Mouse (Mus musculus): ENCODE results near the gene Znrf1. TPM values are rescaled to one million over a fixed set of nuclear protein-coding genes. Genes with fewer than 3 reads are reported as not detected.

Znrf1 gene
- polyA plus RNA-seq, 1 experiment from 2014 or later = 64.1 TPM

GRCm38 (mm10) chr8:111526403-111527024 is 9.4 kb upstream of the Znrf1 start:
- DNase-seq (ENCODE audit: low spot score) (no peak), ATAC-seq (replicated peaks; ENCODE audit: low FRiP score) (no peak)
- H3K4me3 ChIP-seq (ENCODE audit: low read depth, low read length) = no peak overlapping the region
- H3K9me3 ChIP-seq (ENCODE audit: control insufficient read depth, low read length) = no peaks in the 10 kb centered on the region
- no peak overlapping the region for H3K27ac ChIP-seq (ENCODE audit: low read depth, low read length)
- H3K4me1 ChIP-seq (replicated peaks; ENCODE audit: control insufficient read depth, insufficient read depth, low read length) = no peaks in the 10 kb centered on the region
- no peak overlapping the region for H3K9ac ChIP-seq (ENCODE audit: low read length)
- WGBS = 82% methylated on average over 6 of the region's 6 CpGs
- no peak overlapping the region for H3K4me2 ChIP-seq (ENCODE audit: low read depth, low read length, severe bottlenecking)
- H3K36me3 ChIP-seq (ENCODE audit: control insufficient read depth, insufficient read depth, low read length) = no peaks in the 10 kb centered on the region
- no peaks in the 10 kb centered on the region for H3K27me3 ChIP-seq (ENCODE audit: control insufficient read depth, insufficient read depth, low read length)

GRCm38 (mm10) chr8:111527149-111527548 is 8.7 kb upstream of the Znrf1 start:
- H3K4me2 ChIP-seq (ENCODE audit: low read depth, low read length, severe bottlenecking) = no peak overlapping the region
- no peaks in the 10 kb centered on the region for H3K27me3 ChIP-seq (ENCODE audit: control insufficient read depth, insufficient read depth, low read length)
- 77% methylated on average over 8 of the region's 8 CpGs for WGBS
- DNase-seq (ENCODE audit: low spot score) = no peak
- H3K4me3 ChIP-seq (ENCODE audit: low read depth, low read length) = no peak overlapping the region
- H3K9me3 ChIP-seq (ENCODE audit: control insufficient read depth, low read length) = no peaks in the 10 kb centered on the region
- no peak overlapping the region for H3K27ac ChIP-seq (ENCODE audit: low read depth, low read length)
- ATAC-seq (replicated peaks; ENCODE audit: low FRiP score) = no peak
- H3K9ac ChIP-seq (ENCODE audit: low read length) = no peak overlapping the region
- H3K36me3 ChIP-seq (ENCODE audit: control insufficient read depth, insufficient read depth, low read length) = no peaks in the 10 kb centered on the region
- H3K4me1 ChIP-seq (replicated peaks; ENCODE audit: control insufficient read depth, insufficient read depth, low read length) = no peaks in the 10 kb centered on the region

GRCm38 (mm10) chr8:111528071-111528470 is 7.8 kb upstream of the Znrf1 start:
- H3K27me3 ChIP-seq (ENCODE audit: control insufficient read depth, insufficient read depth, low read length) = no peaks in the 10 kb centered on the region
- no peak overlapping the region for H3K9ac ChIP-seq (ENCODE audit: low read length)
- H3K27ac ChIP-seq (ENCODE audit: low read depth, low read length) = no peak overlapping the region
- H3K4me2 ChIP-seq (ENCODE audit: low read depth, low read length, severe bottlenecking) = no peak overlapping the region
- H3K4me3 ChIP-seq (ENCODE audit: low read depth, low read length) = no peak overlapping the region
- H3K36me3 ChIP-seq (ENCODE audit: control insufficient read depth, insufficient read depth, low read length) = no peaks in the 10 kb centered on the region
- DNase-seq (ENCODE audit: low spot score) = no peak
- H3K4me1 ChIP-seq (replicated peaks; ENCODE audit: control insufficient read depth, insufficient read depth, low read length) = no peaks in the 10 kb centered on the region
- WGBS = 76% methylated on average over 5 of the region's 5 CpGs
- ATAC-seq (replicated peaks; ENCODE audit: low FRiP score) = no peak
- no peaks in the 10 kb centered on the region for H3K9me3 ChIP-seq (ENCODE audit: control insufficient read depth, low read length)

- Histone ChIP-seq H3K27ac (ENCODE audit: low read depth, low read length) (no peak overlapping the region), H3K27me3 (ENCODE audit: control insufficient read depth, insufficient read depth, low read length) (no peaks in the 10 kb centered on the region), H3K36me3 (ENCODE audit: control insufficient read depth, insufficient read depth, low read length) (no peaks in the 10 kb centered on the region), H3K9ac (ENCODE audit: low read length) (no peak overlapping the region), H3K9me3 (ENCODE audit: control insufficient read depth, low read length) (no peaks in the 10 kb centered on the region), H3K4me2 (ENCODE audit: low read depth, low read length, severe bottlenecking) (no peak overlapping the region), H3K4me3 (ENCODE audit: low read depth, low read length) (no peak overlapping the region), H3K4me1 (replicated peaks; ENCODE audit: control insufficient read depth, insufficient read depth, low read length) (no peaks in the 10 kb centered on the region)
- ATAC-seq (replicated peaks; ENCODE audit: low FRiP score) (no peak), DNase-seq (ENCODE audit: low spot score) (no peak)
- WGBS = 80% methylated on average over 12 of the region's 12 CpGs
Observed at GRCm38 (mm10) chr8:111531191-111531590, 4.7 kb upstream of the Znrf1 start.

- Histone ChIP-seq H3K27me3 (ENCODE audit: control insufficient read depth, insufficient read depth, low read length) (no peaks in the 10 kb centered on the region), H3K9me3 (ENCODE audit: control insufficient read depth, low read length) (no peaks in the 10 kb centered on the region), H3K9ac (ENCODE audit: low read length) (no peak overlapping the region), H3K4me1 (replicated peaks; ENCODE audit: control insufficient read depth, insufficient read depth, low read length) (no peaks in the 10 kb centered on the region), H3K4me2 (ENCODE audit: low read depth, low read length, severe bottlenecking) (no peak overlapping the region), H3K4me3 (ENCODE audit: low read depth, low read length) (no peak overlapping the region), H3K36me3 (ENCODE audit: control insufficient read depth, insufficient read depth, low read length) (no peaks in the 10 kb centered on the region), H3K27ac (ENCODE audit: low read depth, low read length) (no peak overlapping the region)
- DNase-seq (ENCODE audit: low spot score) (no peak), ATAC-seq (replicated peaks; ENCODE audit: low FRiP score) (no peak)
- WGBS = 91% methylated on average over 17 of the region's 17 CpGs
Observed at GRCm38 (mm10) chr8:111531621-111532020, 4.3 kb upstream of the Znrf1 start.

GRCm38 (mm10) chr8:111533503-111533902 is 2.4 kb upstream of the Znrf1 start:
- DNase-seq (ENCODE audit: low spot score) = no peak

GRCm38 (mm10) chr8:111535491-111535890 is 406 bp upstream of the Znrf1 start:
- Histone ChIP-seq H3K36me3 (ENCODE audit: control insufficient read depth, insufficient read depth, low read length) (no peaks in the 10 kb centered on the region), H3K27me3 (ENCODE audit: control insufficient read depth, insufficient read depth, low read length) (no peaks in the 10 kb centered on the region), H3K4me3 (ENCODE audit: low read depth, low read length) (peak overlapping the region; percentile 96; the same call in 1 of the 2 replicates), H3K9ac (ENCODE audit: low read length) (no peak overlapping the region; the same call in 1 of the 2 replicates), H3K9me3 (ENCODE audit: control insufficient read depth, low read length) (no peaks in the 10 kb centered on the region), H3K4me2 (ENCODE audit: low read depth, low read length, severe bottlenecking) (peak overlapping the region; percentile 83; the same call in 1 of the 2 replicates), H3K27ac (ENCODE audit: low read depth, low read length) (no peak overlapping the region), H3K4me1 (replicated peaks; ENCODE audit: control insufficient read depth, insufficient read depth, low read length) (peaks cover 18% of the 10 kb centered on the region)
- DNase-seq (ENCODE audit: low spot score) (no peak), ATAC-seq (replicated peaks; ENCODE audit: low FRiP score) (no peak)
- WGBS = 40% methylated on average over 5 of the region's 5 CpGs

More at GRCm38 (mm10) chr8:111533503-111533902, 2.4 kb upstream of the Znrf1 start:
- Histone ChIP-seq H3K4me2 (ENCODE audit: low read depth, low read length, severe bottlenecking) (no peak overlapping the region), H3K36me3 (ENCODE audit: control insufficient read depth, insufficient read depth, low read length) (no peaks in the 10 kb centered on the region), H3K27me3 (ENCODE audit: control insufficient read depth, insufficient read depth, low read length) (no peaks in the 10 kb centered on the region), H3K27ac (ENCODE audit: low read depth, low read length) (no peak overlapping the region), H3K9me3 (ENCODE audit: control insufficient read depth, low read length) (no peaks in the 10 kb centered on the region), H3K9ac (ENCODE audit: low read length) (no peak overlapping the region), H3K4me3 (ENCODE audit: low read depth, low read length) (no peak overlapping the region), H3K4me1 (replicated peaks; ENCODE audit: control insufficient read depth, insufficient read depth, low read length) (peaks cover 8% of the 10 kb centered on the region)
- ATAC-seq (replicated peaks; ENCODE audit: low FRiP score) = no peak
- WGBS = 76% methylated on average over 4 of the region's 4 CpGs

GRCm38 (mm10) chr8:111536978-111537764 is 1.3 kb downstream of the Znrf1 start:
- Histone ChIP-seq H3K9ac (ENCODE audit: low read length) (peak overlapping the region; percentile 97), H3K4me1 (replicated peaks; ENCODE audit: control insufficient read depth, insufficient read depth, low read length) (peaks cover 18% of the 10 kb centered on the region), H3K4me3 (ENCODE audit: low read depth, low read length) (peak overlapping the region; percentile 96), H3K9me3 (ENCODE audit: control insufficient read depth, low read length) (no peaks in the 10 kb centered on the region), H3K4me2 (ENCODE audit: low read depth, low read length, severe bottlenecking) (peak overlapping the region; percentile 83), H3K27me3 (ENCODE audit: control insufficient read depth, insufficient read depth, low read length) (no peaks in the 10 kb centered on the region), H3K36me3 (ENCODE audit: control insufficient read depth, insufficient read depth, low read length) (no peaks in the 10 kb centered on the region), H3K27ac (ENCODE audit: low read depth, low read length) (peak overlapping the region; percentile 90)
- peak; percentile 59 for ATAC-seq (replicated peaks; ENCODE audit: low FRiP score)
- WGBS = under 1% methylated on average over 58 of the region's 64 CpGs
- DNase-seq (ENCODE audit: low spot score) = peak; percentile 75
